1 mouse cellular context compared by ENCODE assay signal in the genomic region with DNA sequence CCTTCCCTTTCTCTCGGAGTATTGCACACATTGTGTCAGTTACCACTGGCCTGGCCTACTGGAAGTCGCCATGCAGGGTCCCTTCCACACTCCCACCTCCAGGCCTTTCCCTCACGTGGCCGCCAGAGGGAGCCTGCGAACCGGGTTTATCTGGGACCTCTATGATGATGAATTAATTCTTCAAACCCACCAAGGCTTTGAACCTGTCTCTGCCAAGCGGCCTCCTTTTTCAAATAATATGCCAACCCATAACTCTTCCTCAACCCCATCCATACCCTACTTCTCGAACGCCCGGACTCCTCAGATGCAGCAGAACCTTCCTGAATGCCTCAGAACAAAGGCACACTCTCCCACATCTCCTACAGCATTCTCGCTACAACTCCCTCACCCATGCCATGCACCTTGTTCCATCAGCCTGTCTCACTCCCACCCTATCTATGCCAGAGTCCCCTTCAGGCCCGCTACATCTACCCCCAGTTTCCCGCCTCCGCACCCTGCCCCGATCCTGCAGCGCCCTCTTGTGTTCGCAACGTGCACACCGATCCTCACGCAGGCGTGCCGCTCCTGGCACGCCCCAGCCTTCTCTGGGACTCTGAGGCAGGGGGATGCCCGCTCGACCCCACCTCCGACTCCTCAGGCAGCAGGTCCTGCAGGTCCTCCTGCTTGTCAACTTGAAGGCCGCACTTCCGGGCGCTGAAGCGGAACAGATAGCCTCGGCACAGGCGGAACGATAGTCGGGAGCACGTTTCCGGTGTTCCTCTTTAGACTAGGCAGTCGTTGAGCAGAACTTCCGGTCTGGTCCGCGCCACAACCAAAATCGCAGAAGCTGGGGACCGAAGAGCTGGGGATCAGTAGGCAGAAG.
TF ChIP-seq lines count a peak whose summit lies in the region.

No protein-coding gene starts in this region.

TF ChIP-seq in C2C12, 6 proteins besides CTCF, POLR2A, EP300 and RAD21:
- TF ChIP-seq FOSL1 (IDR thresholded peaks at IDR 0.05; ENCODE audit: insufficient read depth, low read length, poor library complexity, severe bottlenecking), result no peak
- TF ChIP-seq MYOD1 (IDR thresholded peaks at IDR 0.05; ENCODE audit: control insufficient read depth, insufficient read length, low read depth), result no peak
- TF ChIP-seq MAX (IDR thresholded peaks at IDR 0.05), result peak; percentile 23
